Mouse (Mus musculus) liver, postnatal 0 days (tissue): ENCODE measurements around the gene Ruvbl2. TPM values are rescaled to one million over a fixed set of nuclear protein-coding genes. Genes with fewer than 3 reads are reported as not detected.

Source experiments
- ATAC-seq: fragments of 200-750 bp; cut with Nextera tagmentation; 2 replicates; pipeline ENCODE4 v1.8.0; 2017; ENCODE audit warnings: mild to moderate bottlenecking, moderate library complexity
- DNase-seq: peaks from one replicate; pipeline ENCODE4 v3.0.0-alpha.2; 2016
- H3K27ac ChIP-seq: fragments of 300-500 bp; sonication (generic); 2 replicates; pipeline ENCODE4 v1.5.1; 2014; ENCODE audit warnings: antibody characterized with exemption, moderate library complexity, mild to moderate bottlenecking, low read depth
- H3K27me3 ChIP-seq: fragments of 300-500 bp; sonication (generic); 2 replicates; pipeline ENCODE4 v1.6.1; 2014; ENCODE audit warnings: low read length, control low read depth, mixed read lengths; ENCODE audit not compliant: insufficient read depth
- H3K36me3 ChIP-seq: fragments of 300-500 bp; sonication (generic); replicated peaks from 2 replicates; pipeline ENCODE4 v1.6.1; 2014; ENCODE audit warnings: mild to moderate bottlenecking, control low read depth, low read length, moderate library complexity, mixed read lengths; ENCODE audit not compliant: insufficient read depth
- H3K4me1 ChIP-seq: fragments of 300-500 bp; sonication (generic); 2 replicates; pipeline ENCODE4 v1.6.1; 2014; ENCODE audit warnings: antibody characterized with exemption, mild to moderate bottlenecking, control low read depth; ENCODE audit not compliant: insufficient read depth
- H3K4me2 ChIP-seq: fragments of 300-500 bp; sonication (generic); 2 replicates; pipeline ENCODE4 v1.6.1; 2014; ENCODE audit warnings: low read depth, mild to moderate bottlenecking, low read length, moderate library complexity, mixed read lengths
- H3K4me3 ChIP-seq: fragments of 300-500 bp; sonication (generic); 2 replicates; pipeline ENCODE4 v1.5.1; 2014; ENCODE audit warnings: low read depth, low read length
- H3K9ac ChIP-seq: fragments of 300-500 bp; sonication (generic); replicated peaks from 2 replicates; pipeline ENCODE4 v1.6.1; 2014; ENCODE audit warnings: mild to moderate bottlenecking, moderate library complexity
- H3K9me3 ChIP-seq: fragments of 300-500 bp; sonication (generic); 2 replicates; pipeline ENCODE4 v1.6.1; 2016; ENCODE audit warnings: mild to moderate bottlenecking, control low read depth, low read length, mixed read lengths
- CTCF ChIP-seq: sonication (generic); IDR thresholded peaks from 2 replicates; pipeline ENCODE4 v1.5.1; 2016; ENCODE audit warnings: antibody characterized with exemption, low read depth
- EP300 ChIP-seq: IDR thresholded peaks from 2 replicates; pipeline ENCODE4 v1.6.1; 2016; ENCODE audit warnings: antibody characterized with exemption, low read depth, mild to moderate bottlenecking
- WGBS: fragments of 180-500 bp; shearing (Covaris S2); extraction: QIAGEN DNeasy Blood & Tissue Kit; methylation state at CpG from one replicate; pipeline ENCODE4 v1.1.7; 2014; ENCODE audit not compliant: insufficient replicate concordance; 5-methylcytosine and 5-hydroxymethylcytosine counted together
- polyA plus RNA-seq: library from polyadenylated mRNA; unstranded; fragments of >200 nt; fragmentation: Nextera tagmentation; extraction: Ambion mirVana; gene quantifications from 2 replicates; pipeline ENCODE4 v1.2.1, GENCODE M21; 2015

Ruvbl2 gene
- polyA plus RNA-seq, 1 experiment from 2014 or later: 36.5 TPM

DNA sequence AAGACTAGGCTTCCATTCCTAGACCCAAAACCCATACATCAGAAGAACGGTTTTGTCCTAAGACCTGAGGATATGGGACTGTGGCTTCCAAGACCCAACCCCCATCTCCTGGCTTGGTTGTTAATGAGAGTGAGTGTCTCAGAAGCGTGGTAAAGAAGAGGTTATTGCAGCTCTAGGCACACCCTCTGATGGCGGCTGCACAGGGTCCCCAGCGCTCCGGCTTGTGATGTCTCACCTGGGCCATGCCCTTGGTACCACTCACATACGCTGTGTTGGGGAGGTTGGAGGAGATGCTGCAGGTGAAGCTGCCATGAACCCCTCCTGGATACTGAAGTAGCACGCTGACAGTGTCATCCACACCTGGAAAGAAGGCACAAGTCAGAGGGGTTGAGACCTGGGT is 40.9 kb upstream of the Ruvbl2 start:
- DNase-seq: no peak
- Histone ChIP-seq H3K27ac (no peak overlapping the region), H3K4me1 (peaks cover 4% of the 10 kb centered on the region; the same call in 1 of the 2 replicates), H3K27me3 (no peaks in the 10 kb centered on the region), H3K4me3 (no peak overlapping the region), H3K36me3 (peaks cover 9% of the 10 kb centered on the region), H3K9me3 (no peaks in the 10 kb centered on the region), H3K4me2 (no peak overlapping the region), H3K9ac (no peak overlapping the region)
- WGBS: 92% methylated on average over 7 of the region's 7 CpGs
- TF ChIP-seq EP300 (no peak), CTCF (no peak)
- no peak for ATAC-seq

DNA sequence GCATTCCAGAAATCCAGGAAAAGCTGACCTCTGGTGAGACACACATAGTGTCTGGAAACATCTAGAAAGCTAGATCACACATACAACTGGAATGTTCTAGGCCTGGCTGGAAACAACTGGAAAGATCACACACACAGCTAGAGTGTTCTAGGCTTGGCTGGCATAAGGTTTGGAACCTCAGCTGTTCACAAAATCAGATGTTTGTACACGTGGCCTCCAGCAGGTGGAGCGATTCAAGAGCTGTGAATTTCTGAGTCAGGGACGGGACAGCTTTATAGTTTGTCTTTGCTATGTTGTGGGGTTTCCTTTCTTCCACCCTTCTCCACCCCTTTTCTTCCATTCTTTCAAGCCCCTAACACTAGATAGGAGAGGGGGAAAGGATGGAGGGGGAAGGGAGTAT is 39.1 kb upstream of the Ruvbl2 start:
- Histone ChIP-seq H3K4me2 (no peak overlapping the region), H3K4me3 (no peak overlapping the region), H3K4me1 (peaks cover 4% of the 10 kb centered on the region; the same call in 1 of the 2 replicates), H3K9ac (no peak overlapping the region), H3K9me3 (no peaks in the 10 kb centered on the region), H3K36me3 (peaks cover 9% of the 10 kb centered on the region), H3K27ac (no peak overlapping the region), H3K27me3 (no peaks in the 10 kb centered on the region)
- ATAC-seq (peak; percentile 60; the same call in 1 of the 2 replicates), DNase-seq (peak; percentile 60)
- TF ChIP-seq CTCF: peak; percentile 89
- TF ChIP-seq EP300: no peak
- 20% methylated on average over 3 of the region's 3 CpGs for WGBS

DNA sequence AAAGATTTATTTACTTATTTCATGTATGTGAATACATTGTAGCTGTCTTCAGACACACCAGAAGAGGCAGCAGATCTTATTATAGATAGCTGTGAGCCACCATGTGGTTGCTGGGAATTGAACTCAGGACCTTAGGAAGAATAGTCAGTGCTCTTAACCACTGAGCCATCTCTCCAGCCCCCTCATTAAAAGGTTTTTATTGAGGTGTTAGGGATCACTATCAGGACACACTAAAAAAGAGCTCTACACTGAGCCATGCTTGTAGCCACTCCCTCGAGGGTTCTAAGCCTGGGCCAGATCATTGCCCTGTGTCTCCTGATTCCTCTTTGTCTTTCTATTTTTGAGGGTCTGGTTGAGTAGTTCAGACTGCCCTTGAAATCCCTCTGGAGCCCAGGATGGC is 38.6 kb upstream of the Ruvbl2 start:
- Histone ChIP-seq H3K9me3 (no peaks in the 10 kb centered on the region), H3K9ac (no peak overlapping the region), H3K4me2 (no peak overlapping the region), H3K27me3 (no peaks in the 10 kb centered on the region), H3K36me3 (peaks cover 9% of the 10 kb centered on the region), H3K4me3 (no peak overlapping the region), H3K27ac (no peak overlapping the region), H3K4me1 (peaks cover 2% of the 10 kb centered on the region; the same call in 1 of the 2 replicates)
- ATAC-seq: no peak
- TF ChIP-seq CTCF (no peak), EP300 (no peak)
- no peak for DNase-seq
- WGBS: 40% methylated on average over 1 of the region's 1 CpGs

- Histone ChIP-seq H3K4me2 (peak overlapping the region; percentile 26; the same call in 1 of the 2 replicates), H3K27ac (no peak overlapping the region), H3K9me3 (no peaks in the 10 kb centered on the region), H3K9ac (no peak overlapping the region), H3K36me3 (peaks cover 9% of the 10 kb centered on the region), H3K27me3 (no peaks in the 10 kb centered on the region), H3K4me3 (no peak overlapping the region), H3K4me1 (peaks cover 2% of the 10 kb centered on the region; the same call in 1 of the 2 replicates)
- TF ChIP-seq EP300 (no peak), CTCF (no peak)
- ATAC-seq (no peak), DNase-seq (no peak)
- WGBS: 64% methylated on average over 16 of the region's 16 CpGs
Observed at GRCm38 (mm10) chr7:45475291-45475969, 37.5 kb upstream of the Ruvbl2 start.

DNA sequence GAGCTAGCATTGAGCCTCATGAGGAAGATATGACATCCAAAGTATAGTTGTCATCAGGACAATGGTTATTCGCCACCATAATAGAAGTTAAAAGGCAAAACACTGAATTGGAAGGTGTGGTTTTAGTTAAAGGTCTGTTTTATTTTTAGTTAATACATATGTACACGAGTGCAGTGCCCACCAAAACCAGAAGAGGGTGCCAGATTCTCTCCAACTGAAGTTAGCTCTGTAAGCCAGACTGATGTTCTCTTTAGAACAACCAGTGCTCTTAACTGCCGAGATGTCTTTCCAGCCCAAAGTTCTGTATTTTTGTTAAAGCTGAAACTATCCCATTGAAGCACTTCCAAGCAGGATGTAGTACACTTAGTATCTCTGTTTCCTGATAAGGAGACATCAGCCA is 33.0 kb upstream of the Ruvbl2 start:
- peak; percentile 88 for TF ChIP-seq CTCF
- no peak for TF ChIP-seq EP300
- peak; percentile 82 for DNase-seq
- H3K27me3 ChIP-seq: no peaks in the 10 kb centered on the region
- H3K4me1 ChIP-seq: peaks cover 11% of the 10 kb centered on the region
- H3K36me3 ChIP-seq: peaks cover 5% of the 10 kb centered on the region
- no peak for ATAC-seq
- 8% methylated on average over 3 of the region's 3 CpGs for WGBS
- no peak overlapping the region for H3K27ac ChIP-seq
- H3K4me3 ChIP-seq: no peak overlapping the region
- no peak overlapping the region for H3K4me2 ChIP-seq
- H3K9me3 ChIP-seq: no peaks in the 10 kb centered on the region
- no peak overlapping the region for H3K9ac ChIP-seq

GRCm38 (mm10) chr7:45467090-45467670 is 29.3 kb upstream of the Ruvbl2 start:
- no peak for DNase-seq
- Histone ChIP-seq H3K27ac (no peak overlapping the region; the same call in 1 of the 2 replicates), H3K36me3 (peaks cover 20% of the 10 kb centered on the region), H3K9ac (peak overlapping the region; percentile 84), H3K4me1 (peaks cover 16% of the 10 kb centered on the region), H3K4me2 (peak overlapping the region; percentile 98), H3K27me3 (no peaks in the 10 kb centered on the region), H3K4me3 (peak overlapping the region; percentile 93), H3K9me3 (no peaks in the 10 kb centered on the region)
- peak; percentile 24 for ATAC-seq
- 41% methylated on average over 7 of the region's 7 CpGs for WGBS
- TF ChIP-seq EP300 (no peak), CTCF (no peak)
